Mouse (Mus musculus): ENCODE measurements around the gene Duox1. TPM values are rescaled to one million over a fixed set of nuclear protein-coding genes. Genes with fewer than 3 reads are reported as not detected.
A peak's percentile ranks its signal among the peaks of the same experiment; 100 is the strongest.
"Not testable (repeated sequence)": the region's sequence is repeated elsewhere in the genome, so short reads cannot be mapped to it uniquely, and the experiment has no call there.

Duox1 gene
- polyA plus RNA-seq, 3 experiments from 2014 or later: not detected

- peak; percentile 43 for ATAC-seq
These were observed 2.6 kb upstream of the Duox1 start for GRCm38 (mm10) chr2:122312722-122313417.

GRCm38 (mm10) chr2:122313536-122313935 is 1.9 kb upstream of the Duox1 start, which contains the start of gene Duoxa1:
Duoxa1 (minus strand) TSS chr2:122313730.
- ATAC-seq: no peak

- ATAC-seq: no peak
These were observed 1.9 kb downstream of the Duox1 start for GRCm38 (mm10) chr2:122317384-122317783.

- no peak for ATAC-seq
These were observed 8.5 kb downstream of the Duox1 start for GRCm38 (mm10) chr2:122323960-122324359.

- no peak for ATAC-seq
These were observed 9.1 kb downstream of the Duox1 start for GRCm38 (mm10) chr2:122324586-122324985.

- no peak for ATAC-seq
These were observed 9.9 kb downstream of the Duox1 start for GRCm38 (mm10) chr2:122325361-122325760.

GRCm38 (mm10) chr2:122327986-122328385 is 12.5 kb downstream of the Duox1 start:
- no peak for ATAC-seq

- not testable (repeated sequence) for ATAC-seq
These were observed 14.8 kb downstream of the Duox1 start for GRCm38 (mm10) chr2:122330317-122330716.

- ATAC-seq: no peak
These were observed 16.8 kb downstream of the Duox1 start for GRCm38 (mm10) chr2:122332222-122332621.

- ATAC-seq: no peak
These were observed 18.7 kb downstream of the Duox1 start for GRCm38 (mm10) chr2:122334170-122334569.

GRCm38 (mm10) chr2:122337291-122337690 is 21.8 kb downstream of the Duox1 start:
- no peak for ATAC-seq

- ATAC-seq: no peak
These were observed 29.8 kb downstream of the Duox1 start for GRCm38 (mm10) chr2:122345106-122345893.

- ATAC-seq: not testable (repeated sequence)
These were observed 30.7 kb downstream of the Duox1 start for GRCm38 (mm10) chr2:122346164-122346563.

GRCm38 (mm10) chr2:122347257-122347656 is 31.8 kb downstream of the Duox1 start:
- no peak for ATAC-seq

GRCm38 (mm10) chr2:122348531-122349131 is 33.2 kb downstream of the Duox1 start:
- peak; percentile 87 for ATAC-seq

- no peak for ATAC-seq
These were observed 33.8 kb downstream of the Duox1 start for GRCm38 (mm10) chr2:122349136-122349785.

GRCm38 (mm10) chr2:122351156-122351930 is 35.9 kb downstream of the Duox1 start:
- ATAC-seq: no peak

- no peak for ATAC-seq
These were observed 36.5 kb downstream of the Duox1 start for GRCm38 (mm10) chr2:122351931-122352329.

GRCm38 (mm10) chr2:122352992-122353391 is 37.5 kb downstream of the Duox1 start:
- no peak for ATAC-seq

GRCm38 (mm10) chr2:122353765-122354164 is 38.3 kb downstream of the Duox1 start:
- no peak for ATAC-seq

GRCm38 (mm10) chr2:122354191-122354929 is 38.9 kb downstream of the Duox1 start:
- no peak for ATAC-seq

Data from inflammation-experienced regulatory T-cells, adult 6 months (primary cell).